Mouse (Mus musculus) cortical plate, adult 2 months (tissue): Measurements from ENCODE around the gene Kat2a. TPM values are rescaled to one million over a fixed set of nuclear protein-coding genes. Genes with fewer than 3 reads are reported as not detected.

Experiments used
- H3K27ac ChIP-seq: fragments of 200-500 bp; 2 replicates; pipeline ENCODE4 v1.5.1; 2012; ENCODE audit warnings: low read length, control low read depth, inconsistent platforms; ENCODE audit not compliant: insufficient read depth
- H3K4me1 ChIP-seq: fragments of 200-500 bp; 2 replicates; pipeline ENCODE4 v1.6.1; 2011; ENCODE audit warnings: low read length; ENCODE audit not compliant: control insufficient read depth, insufficient read depth
- H3K4me3 ChIP-seq: fragments of 200-500 bp; 2 replicates; pipeline ENCODE4 v1.5.1; 2011; ENCODE audit warnings: mild to moderate bottlenecking, low read length, control low read depth; ENCODE audit not compliant: insufficient read depth
- CTCF ChIP-seq: fragments of 200-500 bp; IDR thresholded peaks from 2 replicates; pipeline ENCODE4 v1.5.1; 2011; ENCODE audit warnings: mild to moderate bottlenecking, control low read depth, low read length; ENCODE audit not compliant: insufficient read depth; ENCODE audit errors: extremely low read depth
- POLR2A ChIP-seq: fragments of 200-500 bp; IDR thresholded peaks from 2 replicates; pipeline ENCODE4 v1.6.1; 2011; ENCODE audit warnings: mild to moderate bottlenecking, low read length, control low read depth; ENCODE audit not compliant: insufficient read depth; ENCODE audit errors: extremely low read depth
- polyA plus RNA-seq: library from polyadenylated mRNA; depleted of rRNA; stranded (reverse); fragments of >200 nt; gene quantifications from 2 replicates; pipeline ENCODE4 v1.2.3, GENCODE M21; 2012

Kat2a gene
- polyA plus RNA-seq, 1 experiment: 65.2 TPM

DNA sequence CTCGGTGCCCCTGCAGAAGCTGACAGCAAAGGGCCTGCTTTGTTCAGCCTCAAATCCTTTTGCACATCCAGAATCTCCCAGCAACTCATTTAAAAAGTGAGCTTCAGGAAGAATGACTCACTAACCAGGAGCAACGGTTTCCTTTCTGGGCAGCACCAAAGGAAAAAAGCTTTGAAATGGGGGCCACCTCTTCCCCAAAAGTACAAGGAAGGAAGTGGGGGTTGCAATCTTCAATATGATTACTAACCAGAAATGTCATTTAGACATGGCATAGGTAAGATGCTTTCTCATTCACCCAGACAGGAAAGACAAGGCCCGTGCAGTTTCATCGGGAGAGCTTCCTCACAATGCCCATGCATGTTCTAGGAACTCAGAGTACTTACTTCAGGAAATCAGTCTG, 9.0 kb upstream of the Kat2a start:
- Histone ChIP-seq H3K27ac (peak overlapping the region; percentile 68), H3K4me1 (peaks cover 26% of the 10 kb centered on the region), H3K4me3 (no peak overlapping the region)
- TF ChIP-seq CTCF: no peak
- no peak for TF ChIP-seq POLR2A

DNA sequence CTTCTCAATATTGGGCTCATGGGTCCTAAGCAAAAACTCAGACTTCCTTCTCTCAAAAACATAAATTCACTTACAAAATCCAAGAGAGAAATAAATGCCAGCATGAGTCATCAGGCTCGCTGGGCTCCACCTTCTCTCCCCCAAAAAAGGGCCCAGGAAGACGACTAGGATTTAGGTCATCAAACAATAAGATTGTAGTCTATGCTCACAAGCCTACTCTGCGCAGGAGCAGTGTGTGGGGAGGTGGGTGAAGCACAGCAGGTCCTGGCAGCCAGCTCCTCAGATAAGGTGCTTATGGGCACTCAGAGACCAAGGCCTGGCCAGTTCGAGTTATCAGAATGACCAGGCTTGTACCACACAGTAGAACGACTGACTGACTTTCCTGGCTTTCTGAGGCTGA, 8.1 kb upstream of the Kat2a start:
- Histone ChIP-seq H3K4me1 (peaks cover 26% of the 10 kb centered on the region), H3K4me3 (no peak overlapping the region), H3K27ac (peak overlapping the region; percentile 68)
- TF ChIP-seq CTCF: no peak
- TF ChIP-seq POLR2A: no peak

DNA sequence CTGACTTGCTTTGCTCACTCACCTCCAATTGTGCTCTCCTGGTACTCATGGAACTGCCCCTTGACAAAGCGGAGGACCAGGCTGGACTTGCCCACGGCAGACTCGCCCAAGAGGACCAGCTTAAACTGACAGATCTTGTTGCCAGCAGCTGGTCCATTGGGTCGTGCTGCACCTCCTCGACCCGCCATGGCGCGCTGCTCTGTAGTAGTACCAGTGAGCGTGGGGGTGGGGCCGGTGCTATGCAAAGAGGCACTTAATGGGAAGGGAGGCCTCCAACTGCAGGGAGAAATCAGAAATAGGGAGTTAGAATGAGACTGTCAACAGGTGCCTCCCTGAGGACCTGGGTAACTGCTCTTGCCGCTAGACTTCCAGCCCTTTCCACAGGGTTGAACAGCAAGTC, 7.6 kb upstream of the Kat2a start:
- TF ChIP-seq POLR2A (no peak), CTCF (no peak)
- Histone ChIP-seq H3K4me3 (no peak overlapping the region), H3K27ac (peak overlapping the region; percentile 45; the same call in 1 of the 2 replicates), H3K4me1 (peaks cover 24% of the 10 kb centered on the region)

DNA sequence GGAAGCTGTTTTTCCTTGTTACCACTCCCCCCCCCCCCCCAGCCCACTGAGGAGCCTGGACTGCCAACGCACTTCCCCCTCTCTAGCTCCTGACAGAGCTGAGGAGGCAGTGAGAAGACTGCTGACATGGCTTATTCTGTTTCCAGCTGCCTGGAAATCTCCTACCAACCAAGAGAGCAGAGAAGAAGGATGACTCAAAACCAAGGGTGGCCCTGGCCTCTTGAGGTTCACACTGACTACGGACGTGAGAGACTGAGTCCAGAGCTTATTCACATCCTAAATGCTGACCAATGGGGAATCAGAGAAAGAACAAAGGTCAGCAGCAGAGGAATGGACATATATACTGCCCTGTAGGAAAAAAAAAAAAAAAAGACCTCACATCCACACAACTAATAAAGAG, 7.0 kb upstream of the Kat2a start:
- no peak for TF ChIP-seq CTCF
- TF ChIP-seq POLR2A: no peak
- peaks cover 24% of the 10 kb centered on the region for H3K4me1 ChIP-seq
- H3K27ac ChIP-seq: peak overlapping the region; percentile 92; the same call in 1 of the 2 replicates
- no peak overlapping the region for H3K4me3 ChIP-seq

DNA sequence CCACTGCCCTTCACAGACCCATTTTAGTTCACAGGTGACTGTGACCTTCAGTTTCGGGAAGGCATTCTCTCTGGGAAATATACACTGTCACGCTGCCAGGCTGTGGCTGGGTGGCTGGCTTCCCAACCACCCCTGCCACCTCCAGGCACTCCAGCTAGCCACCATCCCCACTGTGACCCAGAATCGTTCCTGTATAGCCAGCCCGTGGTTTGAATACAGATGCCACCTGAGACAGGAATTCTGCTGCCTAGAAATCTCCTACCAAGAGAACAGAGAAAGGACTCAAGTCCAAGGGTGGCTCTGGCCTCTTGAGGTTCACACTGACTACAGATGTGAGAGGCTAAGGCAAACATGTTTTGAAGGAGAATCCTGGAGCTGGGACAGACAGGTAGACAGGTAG, 6.6 kb upstream of the Kat2a start:
- Histone ChIP-seq H3K4me3 (no peak overlapping the region), H3K4me1 (peaks cover 24% of the 10 kb centered on the region), H3K27ac (peak overlapping the region; percentile 92; the same call in 1 of the 2 replicates)
- TF ChIP-seq POLR2A (no peak), CTCF (no peak)

DNA sequence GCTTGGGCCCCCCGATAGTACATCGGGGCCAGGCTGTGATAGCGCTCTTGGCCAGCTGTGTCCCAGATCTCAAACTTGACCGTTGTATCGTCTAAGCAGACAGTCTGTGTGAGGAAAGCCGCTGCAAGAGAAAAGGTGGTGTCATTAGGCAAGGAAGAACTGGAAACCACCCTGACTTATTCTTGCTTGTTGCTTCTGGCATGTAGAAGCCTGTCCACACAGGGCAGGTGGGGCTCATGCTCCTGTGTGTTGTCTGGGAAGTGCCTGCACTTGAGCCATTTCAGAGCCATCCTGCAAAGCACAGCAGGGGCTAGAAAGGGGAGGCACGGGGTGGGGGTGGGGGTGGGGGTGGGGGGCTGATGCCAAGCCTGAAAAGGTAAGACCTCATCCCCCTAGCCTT, 6.2 kb upstream of the Kat2a start:
- TF ChIP-seq CTCF (no peak), POLR2A (no peak)
- Histone ChIP-seq H3K4me1 (peaks cover 24% of the 10 kb centered on the region), H3K27ac (no peak overlapping the region), H3K4me3 (no peak overlapping the region)

DNA sequence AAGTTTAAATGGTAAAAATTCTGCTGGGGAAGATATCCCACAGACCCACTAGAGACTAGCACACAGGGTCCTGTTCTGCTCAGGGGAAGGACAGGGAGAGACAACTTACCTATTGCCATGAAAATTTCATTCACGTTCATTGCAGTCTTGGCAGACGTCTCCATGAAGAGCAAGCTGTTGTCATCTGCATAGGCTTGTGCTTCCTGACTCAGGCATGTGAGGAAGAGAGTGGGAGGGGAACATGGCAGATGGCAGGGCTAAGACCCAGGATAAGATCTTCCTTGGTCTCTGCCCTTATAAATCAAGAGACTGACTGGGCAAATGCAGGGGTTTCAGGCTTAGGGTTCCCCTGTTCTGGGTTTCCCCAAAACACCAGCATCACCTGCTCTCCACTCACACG, 4.4 kb upstream of the Kat2a start:
- Histone ChIP-seq H3K4me3 (no peak overlapping the region), H3K27ac (no peak overlapping the region), H3K4me1 (peaks cover 18% of the 10 kb centered on the region)
- TF ChIP-seq POLR2A (no peak), CTCF (no peak)

DNA sequence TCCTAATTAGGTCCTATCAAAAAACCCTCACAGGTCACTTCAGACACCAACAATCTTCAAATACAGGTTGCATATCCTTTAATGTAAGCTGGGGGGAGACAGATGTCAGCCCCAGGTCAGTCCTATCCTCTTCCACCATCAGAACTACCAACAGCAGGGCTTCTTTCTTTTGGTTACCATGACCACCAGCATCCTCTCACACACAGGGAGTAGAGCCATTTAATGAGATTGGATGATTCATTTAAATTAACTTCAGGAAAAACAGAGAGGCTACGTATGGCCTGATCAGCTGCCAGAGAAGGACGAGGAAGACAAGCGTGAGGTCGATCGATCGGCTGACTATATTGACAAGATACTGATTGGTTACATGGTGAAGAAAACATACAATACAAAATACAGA, 2.7 kb upstream of the Kat2a start:
- no peak overlapping the region for H3K4me3 ChIP-seq
- no peak overlapping the region for H3K27ac ChIP-seq
- peaks cover 13% of the 10 kb centered on the region for H3K4me1 ChIP-seq
- TF ChIP-seq POLR2A: no peak
- no peak for TF ChIP-seq CTCF

DNA sequence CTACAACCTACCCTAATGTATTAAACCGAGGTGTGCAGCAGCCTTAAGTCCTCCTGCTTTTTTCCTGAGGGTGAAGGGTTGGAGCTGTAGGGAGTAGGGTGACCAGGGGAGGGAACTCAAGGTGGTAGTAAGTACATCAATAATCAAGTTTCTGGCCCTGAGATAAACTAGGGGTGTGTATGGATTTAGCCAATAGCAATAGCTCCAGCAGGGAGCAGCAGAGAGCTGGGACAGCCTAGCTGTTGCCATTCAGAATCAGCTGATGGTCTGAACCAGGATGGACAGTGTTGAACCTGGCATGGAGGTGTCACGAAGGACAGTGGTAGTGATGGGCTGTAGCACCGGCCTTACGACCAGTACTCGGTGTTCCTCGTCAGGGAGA, 2.3 kb upstream of the Kat2a start:
- TF ChIP-seq POLR2A (no peak), CTCF (peak; percentile 91)
- peak overlapping the region; percentile 15; the same call in 1 of the 2 replicates for H3K27ac ChIP-seq
- H3K4me1 ChIP-seq: peaks cover 9% of the 10 kb centered on the region
- H3K4me3 ChIP-seq: no peak overlapping the region; the same call in 1 of the 2 replicates

DNA sequence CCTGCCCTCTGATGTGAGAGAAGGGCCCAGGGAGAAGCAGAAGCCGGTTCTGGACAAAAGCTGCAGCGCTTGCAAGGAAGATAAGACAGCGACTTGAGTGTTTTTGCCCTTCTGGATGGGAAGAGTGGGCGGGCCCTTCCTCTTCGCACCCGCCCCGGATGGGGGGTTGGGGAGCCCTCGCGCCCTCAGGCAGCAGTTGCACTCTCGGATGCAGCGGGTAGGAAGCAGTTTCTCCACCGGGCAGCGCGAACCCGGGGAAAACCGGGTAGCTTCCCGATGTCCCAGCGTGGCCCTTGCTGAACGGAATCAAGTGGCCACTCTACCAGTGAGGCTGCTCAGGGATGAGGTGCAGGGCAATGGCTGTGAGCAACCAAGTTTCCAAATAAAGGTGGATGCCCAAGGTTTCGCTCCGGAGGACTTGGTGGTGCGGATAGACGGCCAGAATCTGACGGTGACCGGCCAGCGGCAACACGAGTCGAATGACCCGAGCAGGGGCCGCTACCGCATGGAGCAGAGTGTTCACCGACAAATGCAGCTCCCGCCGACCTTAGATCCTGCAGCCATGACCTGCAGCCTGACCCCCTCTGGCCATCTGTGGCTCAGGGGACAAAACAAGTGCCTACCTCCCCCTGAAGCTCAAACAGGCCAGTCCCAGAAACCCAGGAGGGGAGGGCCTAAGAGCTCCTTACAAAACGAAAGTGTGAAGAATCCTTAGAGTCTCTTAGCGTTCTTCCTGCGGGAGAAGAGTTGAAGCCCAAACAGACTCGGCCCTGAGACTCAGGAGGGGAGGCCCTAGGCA, 1.7 kb upstream of the Kat2a start, which contains the start of gene Hspb9:
Hspb9 (plus strand) TSS at position 116 of the 799 bp plus-strand sequence.
- TF ChIP-seq CTCF (no peak), POLR2A (peak; percentile 37; the same call in 1 of the 2 replicates)

More for the DNA sequence above, 1.7 kb upstream of the Kat2a start, which contains the start of gene Hspb9:
- Histone ChIP-seq H3K4me1 (peaks cover 7% of the 10 kb centered on the region), H3K27ac (peak within 1 kb of the TSS; percentile 27; the same call in 1 of the 2 replicates), H3K4me3 (peak within 1 kb of the TSS; percentile 1; the same call in 1 of the 2 replicates)
